Mouse (Mus musculus): ENCODE results near the gene Tkt.

The Tkt gene

DNA sequence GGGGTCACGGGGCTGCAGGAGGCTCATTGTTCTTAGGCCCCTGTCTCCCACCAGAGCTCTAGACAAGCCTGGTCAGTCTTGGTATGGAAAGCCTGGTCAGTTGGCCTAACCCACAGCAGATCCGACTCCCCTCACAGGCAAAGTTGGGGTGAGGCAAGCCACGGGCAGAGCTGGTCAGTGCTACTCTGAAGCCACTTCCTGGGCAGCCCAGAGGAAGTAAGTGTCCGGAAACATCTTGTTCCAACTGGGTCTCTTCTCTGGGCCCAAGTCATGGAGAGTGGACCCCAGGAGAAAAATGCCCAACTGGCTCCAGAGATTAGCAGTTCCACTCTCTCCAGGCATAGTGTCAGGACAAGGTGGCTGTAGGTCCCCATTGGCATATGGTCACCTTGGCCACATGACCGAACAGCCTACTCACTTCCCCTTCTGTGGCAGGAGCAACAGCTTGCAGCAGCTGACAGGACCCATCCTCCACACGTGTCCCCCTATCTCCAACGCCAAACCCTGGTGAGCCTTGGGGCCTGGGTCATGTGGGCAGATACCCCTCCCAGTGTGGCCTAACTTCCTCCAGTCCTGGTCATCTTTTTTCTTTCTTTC lies 71.9 kb downstream of the Tkt start:
- in situ Hi-C loops (cut with MboI) = no loop called here

DNA sequence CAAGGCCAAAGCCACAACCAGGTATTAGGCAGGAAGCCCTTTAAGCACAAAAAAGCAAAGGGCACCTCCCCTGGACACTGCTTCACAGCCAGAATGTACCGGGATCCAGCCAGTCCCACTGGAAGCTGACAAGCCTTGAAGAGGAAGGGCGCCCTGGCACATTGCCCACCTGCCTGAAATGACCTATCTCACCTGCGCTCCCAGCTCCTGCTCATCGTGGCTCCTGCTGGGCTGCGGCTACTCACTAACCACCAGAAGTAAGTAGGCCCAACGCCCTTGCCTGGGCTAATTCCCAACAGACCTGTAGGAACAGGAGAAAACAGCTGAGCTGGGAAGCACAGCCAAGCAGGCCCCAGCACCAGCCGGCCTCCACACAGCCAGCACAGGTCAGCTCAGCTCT lies 74.0 kb downstream of the Tkt start:
- in situ Hi-C loops (cut with MboI) = no loop called here

DNA sequence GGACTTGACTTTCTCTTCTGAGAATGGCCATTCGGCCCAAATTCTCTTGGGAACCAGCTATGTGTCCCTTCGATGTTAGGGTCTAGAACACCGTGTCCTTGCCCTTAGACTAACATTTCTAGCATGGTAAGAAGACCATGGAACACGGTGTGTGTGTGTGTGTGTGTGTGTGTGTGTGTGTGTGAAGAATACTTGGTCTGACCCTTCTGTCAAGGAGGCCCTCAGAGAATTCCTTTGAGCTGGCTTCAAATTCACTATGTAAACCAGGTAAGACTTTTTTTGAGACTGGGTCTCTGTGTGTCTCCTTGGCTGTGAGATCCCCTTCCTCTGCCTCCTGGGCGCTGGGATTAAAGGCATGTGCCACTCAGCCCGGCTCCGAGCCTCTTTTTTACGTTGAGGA lies 74.4 kb downstream of the Tkt start:
- in situ Hi-C loops (cut with MboI) = no loop called here
